Mouse (Mus musculus) ovary, adult 10 weeks (tissue): Measurements from ENCODE around the gene Iqsec2. TPM values are rescaled to one million over a fixed set of nuclear protein-coding genes. Genes with fewer than 3 reads are reported as not detected.

Experiments
- polyA plus RNA-seq: library from polyadenylated mRNA; stranded (reverse); fragments of 350-450 nt; fragmentation: Illumina TruSeq; extraction: RNeasy Lipid Tissue Mini Kit (QIAGEN cat#74804); gene quantifications from one replicate; pipeline ENCODE4 v1.2.3, GENCODE M21; 2014

Iqsec2 gene
- polyA plus RNA-seq: 1.7 TPM

DNA sequence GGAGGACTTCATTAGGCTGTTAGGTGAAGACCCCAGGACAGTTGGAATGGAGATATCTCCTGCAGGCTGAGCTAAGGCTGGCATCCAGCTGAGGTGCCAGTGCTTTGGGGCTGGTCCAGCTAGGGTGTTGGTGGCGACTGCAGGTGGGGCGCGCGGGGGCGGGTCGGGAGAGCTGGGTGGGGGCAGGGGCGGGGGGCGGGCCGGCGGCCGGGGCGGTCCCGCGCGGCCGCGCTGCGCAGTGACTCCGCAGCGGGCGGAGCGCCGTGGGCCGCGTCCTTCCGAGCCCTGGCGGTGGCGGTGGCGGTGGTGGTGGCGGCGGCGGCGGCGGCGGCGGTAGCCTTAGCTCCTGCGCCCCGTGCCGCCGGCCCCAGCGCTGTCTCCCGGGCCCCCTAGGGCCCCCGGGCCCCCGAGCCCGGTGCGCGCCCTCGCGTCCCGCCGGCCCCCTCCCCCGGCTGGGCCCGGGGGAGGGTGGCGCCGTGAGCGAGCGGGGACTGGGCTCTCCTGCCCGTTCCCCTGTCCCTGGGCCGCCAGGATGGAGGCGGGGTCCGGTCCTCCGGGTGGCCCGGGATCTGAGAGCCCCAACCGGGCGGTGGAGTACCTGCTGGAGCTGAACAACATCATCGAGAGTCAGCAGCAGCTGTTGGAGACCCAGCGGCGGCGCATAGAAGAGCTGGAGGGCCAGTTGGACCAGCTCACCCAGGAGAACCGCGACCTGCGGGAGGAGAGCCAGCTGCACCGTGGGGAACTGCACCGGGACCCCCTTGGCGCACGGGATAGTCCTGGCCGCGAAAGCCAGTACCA lies at the start of gene Iqsec2:
Iqsec2 (plus strand) TSS at position 328 of the 801 bp plus-strand sequence.

GRCm38 (mm10) chrX:152232781-152233763 lies 89.0 kb downstream of the Iqsec2 start, which contains the start of gene Kdm5c:
Kdm5c (plus strand) TSS chrX:152233020.

Other genes starting within 250 kb of the Iqsec2 start
- 107 TPM for gene Hsd17b10, start 142.4 kb upstream of the Iqsec2 start, polyA plus RNA-seq
- gene Ribc1, start 128.0 kb upstream of the Iqsec2 start, polyA plus RNA-seq: 1.1 TPM
- 118 TPM for gene Smc1a, start 127.8 kb upstream of the Iqsec2 start, polyA plus RNA-seq
- gene Kdm5c, start 88.8 kb downstream of the Iqsec2 start, polyA plus RNA-seq: 17.0 TPM
- 32.6 TPM for gene Kantr, start 183.2 kb downstream of the Iqsec2 start, polyA plus RNA-seq
- 19.6 TPM for gene Tspyl2, start 198.2 kb downstream of the Iqsec2 start, polyA plus RNA-seq
- gene Gpr173, start 224.4 kb downstream of the Iqsec2 start, polyA plus RNA-seq: 5.0 TPM